Mouse (Mus musculus): ENCODE measurements around the gene Haus7.
A peak's percentile ranks its signal among the peaks of the same experiment; 100 is the strongest.

Gene Haus7

GRCm38 (mm10) chrX:73458877-73459392 lies at the start of gene Haus7:
Haus7 (minus strand) TSS chrX:73459044.
- peak; percentile 92 for DNase-seq (ENCODE audit: low spot score)

DNA sequence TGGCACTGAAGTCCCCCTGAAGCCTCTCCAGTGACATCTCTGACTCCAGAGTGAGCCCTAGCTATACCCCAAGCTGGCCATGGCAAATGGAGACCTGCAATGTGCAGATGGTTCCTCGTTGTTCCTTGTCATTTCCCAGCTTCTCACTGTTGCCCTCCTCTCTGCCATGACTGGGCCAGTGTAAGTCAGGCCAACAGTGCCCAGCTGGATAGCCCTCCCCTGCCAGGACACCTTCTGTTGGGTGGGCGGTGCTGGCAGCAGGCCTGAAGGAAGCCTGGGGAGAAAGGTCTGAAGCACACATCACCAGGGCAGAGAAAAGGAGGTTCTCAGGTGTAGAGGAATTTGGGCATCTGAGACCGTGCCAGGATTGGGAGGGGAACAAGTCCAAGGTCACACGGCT lies 47.7 kb upstream of the Haus7 start:
- no peak for DNase-seq (ENCODE audit: low spot score)

GRCm38 (mm10) chrX:73505130-73505735 lies 46.4 kb upstream of the Haus7 start:
- no peak for DNase-seq (ENCODE audit: low spot score)

DNA sequence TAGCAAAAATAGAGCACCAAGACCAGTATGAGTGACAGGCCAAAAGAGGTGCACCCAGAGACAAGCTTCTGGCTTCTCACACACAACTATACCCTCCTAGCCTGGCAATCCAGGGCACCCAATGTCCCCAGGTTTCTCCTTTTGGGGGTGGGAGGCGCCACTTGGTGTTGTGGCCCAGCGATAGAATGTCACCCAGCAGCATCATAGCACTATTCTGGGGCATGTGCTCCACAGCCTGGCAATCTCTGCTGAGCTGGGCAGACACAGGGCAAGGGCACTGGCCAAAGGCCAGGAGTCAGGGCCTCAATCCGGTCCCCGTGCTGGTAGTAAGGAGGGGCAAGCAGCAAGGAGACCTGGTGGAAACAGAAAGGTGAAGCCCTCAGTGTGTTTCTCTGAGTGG lies 37.9 kb upstream of the Haus7 start:
- no peak for DNase-seq (ENCODE audit: low spot score)

- peak; percentile 81 for DNase-seq (ENCODE audit: low spot score)
Observed at GRCm38 (mm10) chrX:73493567-73493966, 34.7 kb upstream of the Haus7 start.

- DNase-seq (ENCODE audit: low spot score): no peak
Observed at GRCm38 (mm10) chrX:73490804-73491203, 32.0 kb upstream of the Haus7 start.

DNA sequence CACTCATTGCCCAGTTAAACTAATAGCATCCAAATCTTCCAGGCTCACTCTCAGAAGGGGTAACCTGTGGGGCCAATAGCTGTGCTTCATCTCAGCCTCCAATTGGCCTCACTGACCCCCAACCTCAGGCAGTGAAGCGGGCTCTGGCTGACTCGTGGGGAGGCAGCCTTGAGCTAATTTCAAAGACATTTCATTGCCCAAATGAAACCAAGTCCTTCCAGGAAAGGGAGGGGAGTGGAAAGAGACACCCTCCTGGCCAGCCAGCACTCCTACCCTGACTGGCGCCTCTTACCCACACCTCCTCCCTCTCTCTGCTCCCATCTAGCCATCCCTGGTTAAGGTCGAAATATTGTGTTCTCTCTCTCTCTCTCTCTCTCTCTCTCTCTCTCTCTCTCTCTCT lies 31.3 kb upstream of the Haus7 start:
- no peak for DNase-seq (ENCODE audit: low spot score)

DNA sequence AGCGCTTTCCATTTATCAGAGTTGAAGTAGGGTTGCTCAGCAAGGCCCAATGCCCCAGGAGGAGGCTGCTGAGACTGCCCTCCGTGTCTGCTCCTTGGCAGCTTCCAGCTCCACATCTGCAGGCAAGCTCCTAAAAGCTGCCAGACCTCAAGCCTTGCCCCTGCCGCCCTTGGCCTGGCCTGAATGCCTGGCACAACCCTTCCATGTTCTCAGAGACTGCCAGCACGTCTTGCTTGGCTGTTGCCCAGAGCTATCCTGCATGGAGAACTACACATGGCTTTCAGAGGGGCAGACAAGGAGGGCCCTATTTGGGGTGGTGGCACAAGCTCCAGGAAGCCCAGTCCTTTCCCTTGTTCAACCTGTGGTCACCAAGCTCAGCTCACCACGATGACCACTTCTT lies 28.1 kb upstream of the Haus7 start:
- no peak for DNase-seq (ENCODE audit: low spot score)

DNA sequence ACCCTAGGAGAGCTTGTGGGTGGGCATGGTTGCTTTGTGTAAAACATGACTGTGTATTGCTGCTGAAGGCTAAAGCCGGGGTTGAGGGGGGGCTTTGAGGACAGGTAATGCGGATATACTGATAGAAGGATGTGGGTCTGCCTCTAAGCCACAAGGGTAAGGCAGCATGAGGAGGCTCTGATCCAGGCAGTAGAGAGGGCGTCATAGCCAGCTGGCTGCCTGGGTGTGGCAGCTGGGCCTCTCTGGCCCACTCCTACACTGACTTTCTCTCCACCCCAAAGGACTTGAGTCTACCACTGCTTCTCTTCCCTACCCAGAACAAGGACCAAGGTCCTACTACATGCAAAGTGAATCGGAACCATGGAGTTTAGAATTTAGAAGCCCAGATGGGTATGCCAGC lies 26.0 kb upstream of the Haus7 start:
- no peak for DNase-seq (ENCODE audit: low spot score)

DNA sequence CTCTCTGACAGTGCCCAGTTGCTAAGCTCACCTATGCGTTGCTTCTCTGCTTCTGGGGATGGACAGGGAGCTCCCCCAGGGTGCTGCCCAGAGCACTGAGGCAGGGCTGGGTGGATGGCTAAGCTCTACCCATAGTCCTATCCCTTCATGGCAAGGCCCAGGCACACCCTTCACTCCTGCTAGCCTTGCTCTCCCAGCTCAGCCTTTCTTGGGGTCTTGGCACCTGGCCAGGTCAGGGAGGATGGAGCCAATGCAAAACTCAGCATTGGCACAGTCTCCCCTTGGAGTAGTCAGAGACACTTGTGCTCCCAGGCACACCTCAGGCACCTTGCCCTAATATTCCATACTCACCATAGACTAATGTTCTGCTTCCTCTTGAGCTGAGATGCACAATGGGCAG lies 25.2 kb upstream of the Haus7 start:
- no peak for DNase-seq (ENCODE audit: low spot score)

GRCm38 (mm10) chrX:73483484-73483810 lies 24.6 kb upstream of the Haus7 start, which contains the start of gene Bgn:
Bgn (plus strand) TSS chrX:73483602.
- DNase-seq (ENCODE audit: low spot score): no peak

DNA sequence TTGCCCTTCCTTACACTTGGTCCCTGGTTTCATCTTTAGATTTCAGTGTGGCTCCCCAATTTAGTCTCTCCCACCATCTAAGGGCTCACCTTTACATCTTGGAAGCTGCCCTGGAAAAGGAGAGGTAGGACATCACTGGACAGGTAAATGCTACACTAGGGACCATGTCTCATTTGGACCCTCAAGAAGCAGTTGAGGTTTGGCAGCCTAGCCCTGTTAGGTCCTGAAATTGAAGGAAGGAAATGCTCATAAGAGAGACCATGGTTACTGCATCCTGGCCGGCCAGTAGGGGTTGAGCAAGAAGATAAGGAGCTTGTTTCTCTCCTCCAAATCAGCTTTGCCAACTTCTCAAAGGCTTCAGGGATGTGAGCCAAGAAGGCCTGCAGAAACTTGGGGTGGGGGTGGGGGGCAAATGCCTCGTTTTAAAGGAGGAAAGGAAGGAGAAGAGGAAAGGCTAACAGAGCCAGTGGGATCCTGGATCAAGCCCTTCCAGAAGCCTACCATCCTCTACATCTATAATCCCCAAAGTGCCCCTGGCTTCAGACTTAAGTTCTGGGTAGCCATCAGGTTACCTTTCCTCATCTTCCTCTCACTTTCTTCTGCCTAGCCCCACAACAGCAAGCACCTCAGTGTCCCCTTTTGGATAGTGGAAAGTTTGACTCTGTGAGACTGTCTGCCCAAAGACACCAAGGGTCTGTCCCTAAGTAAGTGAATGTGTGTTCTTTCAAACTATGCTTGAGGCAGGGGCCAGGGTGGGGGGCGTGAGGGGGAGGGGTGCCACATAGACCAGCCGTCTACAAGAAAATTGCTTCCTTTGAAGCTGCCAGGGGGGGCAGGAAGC lies 24.0 kb upstream of the Haus7 start:
- no peak for DNase-seq (ENCODE audit: low spot score)

DNA sequence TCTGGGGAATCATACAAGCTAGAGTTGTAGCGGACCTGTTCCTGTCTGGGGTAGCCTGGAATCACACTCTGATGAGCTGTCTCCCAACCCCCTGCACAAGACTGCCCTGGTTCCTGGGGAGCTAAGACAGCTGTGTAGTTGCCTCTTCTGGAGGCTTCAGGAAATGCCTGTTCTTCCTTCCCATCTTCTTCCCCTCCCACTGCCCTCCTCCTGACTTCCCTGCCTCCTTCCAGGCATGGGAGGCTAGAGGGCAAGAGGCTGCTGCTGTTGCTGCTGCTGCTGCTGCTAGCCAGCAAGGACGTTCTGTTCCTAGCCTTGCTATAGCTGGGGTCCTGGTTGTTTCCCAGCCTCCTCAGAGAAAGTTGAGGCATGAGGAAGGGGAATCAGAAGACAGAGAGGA lies 21.5 kb upstream of the Haus7 start:
- DNase-seq (ENCODE audit: low spot score): no peak

GRCm38 (mm10) chrX:73479656-73480055 lies 20.8 kb upstream of the Haus7 start:
- DNase-seq (ENCODE audit: low spot score): no peak

DNA sequence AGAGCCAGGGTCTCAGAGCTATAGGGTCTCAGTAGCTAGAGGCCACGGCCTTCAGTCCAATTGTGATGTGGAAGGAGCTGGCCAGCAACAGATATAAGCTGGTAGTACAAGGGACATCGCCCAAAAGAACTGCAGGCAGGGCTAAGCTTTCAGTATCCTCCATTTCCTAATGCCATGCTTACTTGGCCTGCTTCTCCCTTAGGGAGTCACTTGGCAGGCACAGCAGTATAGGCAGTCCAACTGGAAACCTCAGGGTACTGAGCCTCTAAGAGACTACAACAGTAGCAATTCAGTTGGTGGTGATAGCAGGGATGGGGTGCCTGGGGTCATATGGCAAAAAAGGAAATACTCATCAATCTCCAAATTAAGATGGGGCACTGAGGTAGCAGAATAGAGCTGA lies 18.7 kb upstream of the Haus7 start:
- DNase-seq (ENCODE audit: low spot score): no peak

DNA sequence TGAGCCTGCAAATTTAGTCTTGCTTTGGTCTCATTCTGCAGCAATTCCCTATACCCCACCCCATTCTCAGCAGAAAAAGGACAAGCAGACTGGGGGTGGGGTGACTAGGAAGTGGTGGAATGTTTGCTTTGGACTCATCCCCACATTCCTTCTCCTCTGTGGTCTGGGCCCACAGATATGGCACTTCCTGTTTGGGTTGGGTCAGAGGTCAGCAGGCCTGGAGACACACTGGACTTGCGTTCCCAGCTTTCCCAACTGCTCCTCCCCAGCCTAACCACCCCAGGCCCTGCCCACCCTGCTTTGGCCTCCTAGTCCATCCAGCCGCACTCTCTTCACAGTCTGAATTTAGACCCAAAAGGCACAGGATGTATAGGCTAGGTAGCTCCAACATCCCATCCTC lies 17.8 kb upstream of the Haus7 start:
- peak; percentile 59 for DNase-seq (ENCODE audit: low spot score)

DNA sequence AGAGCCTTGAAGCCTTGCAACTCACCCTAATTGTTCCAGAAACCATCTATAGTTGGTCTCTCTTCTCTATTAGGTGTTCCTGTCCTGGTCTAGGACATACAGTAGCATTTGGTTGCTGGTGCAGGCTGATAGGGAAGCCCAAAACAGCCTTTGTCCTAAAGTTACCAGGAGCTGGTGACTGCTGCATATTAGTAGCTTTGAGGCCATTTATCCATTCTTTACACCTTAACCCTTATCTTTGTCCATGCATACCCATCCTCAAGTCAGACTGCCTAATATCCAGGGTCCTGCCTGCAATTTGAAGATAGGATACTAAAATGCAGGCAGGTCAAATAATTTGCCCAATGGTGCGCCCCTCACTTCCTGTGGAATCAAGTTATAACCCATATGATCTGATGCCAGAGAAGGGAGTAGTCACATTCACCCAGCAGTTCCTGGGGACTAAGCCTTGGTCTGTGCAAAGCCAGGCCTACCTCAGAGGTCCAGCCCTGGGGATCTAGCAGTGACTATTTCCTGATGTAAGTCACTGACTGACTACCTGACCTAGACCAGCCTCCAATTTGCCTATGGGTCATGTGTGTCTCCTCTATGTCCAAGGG lies 16.9 kb upstream of the Haus7 start:
- DNase-seq (ENCODE audit: low spot score): no peak

DNA sequence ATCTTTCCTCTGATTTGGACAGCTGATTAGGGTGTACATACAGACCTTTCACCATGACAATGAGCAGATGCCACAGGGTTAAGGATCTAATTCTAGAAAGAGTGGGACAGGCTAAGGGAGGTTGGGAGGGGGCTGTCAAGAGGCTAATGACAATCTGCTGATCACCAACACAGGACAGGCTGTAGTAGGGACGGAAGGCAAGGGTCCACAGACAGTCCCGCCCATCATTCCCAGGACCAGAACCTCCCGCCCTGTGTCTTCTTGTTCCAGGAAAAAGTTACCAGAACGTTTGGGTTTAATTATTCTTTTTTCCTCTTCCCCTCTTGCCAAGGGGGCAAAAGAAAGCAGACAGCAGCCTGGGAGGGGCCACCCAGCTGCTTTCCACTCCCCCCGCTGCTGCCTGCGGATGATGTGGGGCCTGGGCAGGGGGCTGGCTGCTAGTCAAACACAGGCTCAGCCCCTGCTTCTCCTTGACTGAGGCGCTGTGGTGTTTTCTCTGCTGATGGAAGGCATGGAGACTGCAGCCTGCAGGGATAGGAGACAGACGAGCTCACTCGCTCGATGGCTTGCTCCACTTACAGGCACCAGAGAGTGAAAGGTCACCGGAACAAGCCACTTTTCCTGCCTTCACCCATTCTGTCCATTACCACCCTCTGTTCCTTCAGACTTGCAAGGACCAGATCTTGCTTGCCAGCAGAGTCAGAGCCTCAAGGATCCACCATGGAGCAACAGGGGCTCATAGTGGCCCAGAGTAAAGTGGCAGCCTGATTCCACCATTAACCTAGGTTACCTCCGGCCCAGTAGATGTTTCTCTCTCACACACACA lies 15.7 kb upstream of the Haus7 start:
- DNase-seq (ENCODE audit: low spot score): no peak

GRCm38 (mm10) chrX:73471764-73472163 lies 12.9 kb upstream of the Haus7 start:
- no peak for DNase-seq (ENCODE audit: low spot score)

- no peak for DNase-seq (ENCODE audit: low spot score)
Observed at GRCm38 (mm10) chrX:73468752-73469151, 9.9 kb upstream of the Haus7 start.

DNA sequence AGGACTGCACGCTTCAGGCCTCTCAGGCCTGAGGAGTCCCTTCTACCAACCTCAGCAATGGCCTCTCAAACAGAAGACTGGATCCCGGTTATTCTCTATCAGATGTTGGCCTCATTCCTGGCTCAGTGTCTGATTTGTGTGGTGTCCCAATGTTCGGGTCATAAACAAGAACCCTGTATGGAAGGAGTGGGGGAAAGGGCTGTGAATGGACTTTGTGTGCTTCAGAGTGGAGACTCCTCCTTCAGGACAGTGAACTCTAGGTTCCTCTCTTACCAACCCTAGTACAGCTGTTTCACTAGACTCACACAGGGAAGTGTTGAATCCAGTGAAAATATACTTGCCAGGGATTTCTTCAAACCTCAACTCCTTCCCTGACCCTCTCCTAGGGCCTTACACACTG lies 9.5 kb upstream of the Haus7 start:
- no peak for DNase-seq (ENCODE audit: low spot score)
